Mouse (Mus musculus): ENCODE measurements around the gene Olfr691. TPM values are rescaled to one million over a fixed set of nuclear protein-coding genes. Genes with fewer than 3 reads are reported as not detected.

Olfr691 gene
- polyA plus RNA-seq, 1 experiment from 2014 or later: not detected

GRCm38 (mm10) chr7:105290051-105290450 is 52.0 kb downstream of the Olfr691 start:
- Histone ChIP-seq H3K36me3 (ENCODE audit: control insufficient read depth, insufficient read depth) (no peaks in the 10 kb centered on the region), H3K4me3 (ENCODE audit: low read depth, low read length) (no peak overlapping the region), H3K9ac (ENCODE audit: low read depth, low read length) (no peak overlapping the region), H3K27ac (ENCODE audit: low read length) (no peak overlapping the region), H3K27me3 (ENCODE audit: control insufficient read depth, insufficient read depth, low read depth, low read length) (no peaks in the 10 kb centered on the region), H3K4me2 (ENCODE audit: low read depth, low read length) (no peak overlapping the region), H3K4me1 (ENCODE audit: control insufficient read depth, low read depth, low read length) (no peaks in the 10 kb centered on the region), H3K9me3 (replicated peaks; ENCODE audit: control insufficient read depth, low read length) (no peaks in the 10 kb centered on the region)
- no peak for ATAC-seq (ENCODE audit: low read depth)

GRCm38 (mm10) chr7:105287795-105288194 is 54.3 kb downstream of the Olfr691 start, which contains the start of gene Olfr688:
Gene Olfr688, plus strand, starts transcription at chr7:105288095.
- H3K4me2 ChIP-seq (ENCODE audit: low read depth, low read length): no peak within 1 kb of the TSS
- H3K4me1 ChIP-seq (ENCODE audit: control insufficient read depth, low read depth, low read length): no peaks in the 10 kb centered on the region
- H3K36me3 ChIP-seq (ENCODE audit: control insufficient read depth, insufficient read depth): no peaks in the 10 kb centered on the region
- 48% methylated on average over 6 of the region's 6 CpGs for WGBS (ENCODE audit: insufficient replicate concordance)
- no peaks in the 10 kb centered on the region for H3K9me3 ChIP-seq (replicated peaks; ENCODE audit: control insufficient read depth, low read length)
- H3K9ac ChIP-seq (ENCODE audit: low read depth, low read length): no peak within 1 kb of the TSS
- no peak within 1 kb of the TSS for H3K27ac ChIP-seq (ENCODE audit: low read length)
- ATAC-seq (ENCODE audit: low read depth): no peak
- no peaks in the 10 kb centered on the region for H3K27me3 ChIP-seq (ENCODE audit: control insufficient read depth, insufficient read depth, low read depth, low read length)
- H3K4me3 ChIP-seq (ENCODE audit: low read depth, low read length): no peak within 1 kb of the TSS

Other genes starting within 250 kb of the Olfr691 start
- not detected in 2 replicates for gene Olfr680-ps1, start 249.5 kb downstream of the Olfr691 start, polyA plus RNA-seq (2015; fragmentation: Nextera tagmentation; extraction: Ambion mirVana)
- not detected in 2 replicates for gene Olfr681, start 225.4 kb downstream of the Olfr691 start, polyA plus RNA-seq (2015; fragmentation: Nextera tagmentation; extraction: Ambion mirVana)
- not detected in 2 replicates for gene Olfr683, start 195.3 kb downstream of the Olfr691 start, polyA plus RNA-seq (2015; fragmentation: Nextera tagmentation; extraction: Ambion mirVana)
- gene Olfr684, start 178.6 kb downstream of the Olfr691 start, polyA plus RNA-seq (2015; fragmentation: Nextera tagmentation; extraction: Ambion mirVana): not detected in 2 replicates
- not detected in 2 replicates for gene Olfr685, start 156.3 kb downstream of the Olfr691 start, polyA plus RNA-seq (2015; fragmentation: Nextera tagmentation; extraction: Ambion mirVana)
- not detected in 2 replicates for gene Olfr686, start 134.8 kb downstream of the Olfr691 start, polyA plus RNA-seq (2015; fragmentation: Nextera tagmentation; extraction: Ambion mirVana)
- not detected in 2 replicates for gene Olfr688, start 54.2 kb downstream of the Olfr691 start, polyA plus RNA-seq (2015; fragmentation: Nextera tagmentation; extraction: Ambion mirVana)
- not detected in 2 replicates for gene Olfr689, start 31.1 kb downstream of the Olfr691 start, polyA plus RNA-seq (2015; fragmentation: Nextera tagmentation; extraction: Ambion mirVana)
- not detected in 2 replicates for gene Olfr690, start 8.2 kb downstream of the Olfr691 start, polyA plus RNA-seq (2015; fragmentation: Nextera tagmentation; extraction: Ambion mirVana)
- not detected in 2 replicates for gene Olfr692, start 26.0 kb upstream of the Olfr691 start, polyA plus RNA-seq (2015; fragmentation: Nextera tagmentation; extraction: Ambion mirVana)
- not detected in 2 replicates for gene Gm5901, start 32.8 kb upstream of the Olfr691 start, polyA plus RNA-seq (2015; fragmentation: Nextera tagmentation; extraction: Ambion mirVana)
- 13.7 and 13.8 TPM in 2 replicates for gene Fam160a2, start 57.8 kb upstream of the Olfr691 start, polyA plus RNA-seq (2015; fragmentation: Nextera tagmentation; extraction: Ambion mirVana)
- gene Cnga4, start 62.3 kb upstream of the Olfr691 start, polyA plus RNA-seq (2015; fragmentation: Nextera tagmentation; extraction: Ambion mirVana): not detected in 2 replicates
- gene Cckbr, start 83.5 kb upstream of the Olfr691 start, polyA plus RNA-seq (2015; fragmentation: Nextera tagmentation; extraction: Ambion mirVana): not detected in 2 replicates
- 4.0 and 5.2 TPM in 2 replicates for gene Cavin3, start 140.0 kb upstream of the Olfr691 start, polyA plus RNA-seq (2015; fragmentation: Nextera tagmentation; extraction: Ambion mirVana)
- 21.3 and 21.9 TPM in 2 replicates for gene Smpd1, start 212.1 kb upstream of the Olfr691 start, polyA plus RNA-seq (2015; fragmentation: Nextera tagmentation; extraction: Ambion mirVana)
- gene Apbb1, start 239.4 kb upstream of the Olfr691 start, polyA plus RNA-seq (2015; fragmentation: Nextera tagmentation; extraction: Ambion mirVana): 1.9 and 3.3 TPM in 2 replicates